Mouse (Mus musculus) liver, embryonic 16.5 days (tissue): Measurements from ENCODE around the gene Nrp1. TPM values are rescaled to one million over a fixed set of nuclear protein-coding genes. Genes with fewer than 3 reads are reported as not detected.
A peak's percentile ranks its signal among the peaks of the same experiment; 100 is the strongest.

Source experiments
- ATAC-seq: fragments of 200-750 bp; cut with Nextera tagmentation; 2 replicates; pipeline ENCODE4 v1.8.0; 2017; ENCODE audit warnings: low read depth, mild to moderate bottlenecking, moderate number of reproducible peaks, moderate library complexity
- H3K27ac ChIP-seq: fragments of 300-500 bp; sonication (generic); 2 replicates; pipeline ENCODE4 v1.5.1; 2014; ENCODE audit warnings: mild to moderate bottlenecking, low read length
- H3K27me3 ChIP-seq: fragments of 300-500 bp; sonication (generic); 2 replicates; pipeline ENCODE4 v1.6.1; 2014; ENCODE audit warnings: low read depth, low read length, mixed read lengths; ENCODE audit not compliant: control insufficient read depth, insufficient read depth
- H3K36me3 ChIP-seq: fragments of 300-500 bp; sonication (generic); 2 replicates; pipeline ENCODE4 v1.6.1; 2014; ENCODE audit warnings: mild to moderate bottlenecking; ENCODE audit not compliant: control insufficient read depth, insufficient read depth
- H3K4me1 ChIP-seq: fragments of 300-500 bp; sonication (generic); 2 replicates; pipeline ENCODE4 v1.6.1; 2014; ENCODE audit warnings: low read depth, low read length, mixed read lengths; ENCODE audit not compliant: control insufficient read depth
- H3K4me2 ChIP-seq: fragments of 300-500 bp; sonication (generic); 2 replicates; pipeline ENCODE4 v1.6.1; 2014; ENCODE audit warnings: low read depth, low read length, mixed read lengths
- H3K4me3 ChIP-seq: fragments of 300-500 bp; sonication (generic); 2 replicates; pipeline ENCODE4 v1.5.1; 2014; ENCODE audit warnings: low read depth, mild to moderate bottlenecking, low read length
- H3K9ac ChIP-seq: fragments of 300-500 bp; sonication (generic); 2 replicates; pipeline ENCODE4 v1.6.1; 2014; ENCODE audit warnings: low read depth, low read length
- H3K9me3 ChIP-seq: fragments of 300-500 bp; sonication (generic); replicated peaks from 2 replicates; pipeline ENCODE4 v1.6.1; 2016; ENCODE audit warnings: low read length; ENCODE audit not compliant: control insufficient read depth
- WGBS: fragments of 180-500 bp; shearing (Covaris S2); extraction: QIAGEN DNeasy Blood & Tissue Kit; methylation state at CpG from one replicate; pipeline ENCODE4 v1.1.7; 2014; ENCODE audit not compliant: insufficient replicate concordance; 5-methylcytosine and 5-hydroxymethylcytosine counted together
- polyA plus RNA-seq: library from polyadenylated mRNA; unstranded; fragments of >200 nt; fragmentation: Nextera tagmentation; extraction: Ambion mirVana; gene quantifications from 2 replicates; pipeline ENCODE4 v1.2.1, GENCODE M21; 2015

The Nrp1 gene
- polyA plus RNA-seq = 10.9 and 11.7 TPM in 2 replicates

DNA sequence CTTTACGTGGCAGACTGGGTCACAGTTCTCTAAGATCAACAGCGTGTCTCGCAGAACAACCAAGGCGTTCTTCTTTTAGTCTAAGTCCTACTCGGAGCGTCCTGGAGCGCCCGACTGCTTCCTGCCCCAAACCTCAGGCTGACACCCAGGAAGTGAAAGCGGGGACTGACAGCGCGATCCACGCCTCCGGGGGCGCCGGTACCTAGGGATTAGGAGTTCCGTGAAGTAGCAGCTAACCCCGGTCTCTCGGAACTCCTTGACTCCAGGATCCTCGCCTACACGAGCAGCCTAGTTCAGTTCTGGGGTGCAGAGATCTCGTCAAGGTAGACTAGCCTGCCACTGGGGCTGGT lies at the start of gene Nrp1:
TSS of gene Nrp1 (plus strand) at position 199 of the 350 bp plus-strand sequence.
- H3K4me3 ChIP-seq = peak within 1 kb of the TSS; percentile 60
- ATAC-seq = no peak
- H3K27me3 ChIP-seq = peaks cover 32% of the 10 kb centered on the region
- no peaks in the 10 kb centered on the region for H3K36me3 ChIP-seq
- no peaks in the 10 kb centered on the region for H3K9me3 ChIP-seq
- peak within 1 kb of the TSS; percentile 73 for H3K4me2 ChIP-seq
- peaks cover 2% of the 10 kb centered on the region for H3K4me1 ChIP-seq
- H3K9ac ChIP-seq = peak within 1 kb of the TSS; percentile 45; the same call in 1 of the 2 replicates
- H3K27ac ChIP-seq = peak within 1 kb of the TSS; percentile 61
- under 1% methylated on average over 21 of the region's 21 CpGs for WGBS

DNA sequence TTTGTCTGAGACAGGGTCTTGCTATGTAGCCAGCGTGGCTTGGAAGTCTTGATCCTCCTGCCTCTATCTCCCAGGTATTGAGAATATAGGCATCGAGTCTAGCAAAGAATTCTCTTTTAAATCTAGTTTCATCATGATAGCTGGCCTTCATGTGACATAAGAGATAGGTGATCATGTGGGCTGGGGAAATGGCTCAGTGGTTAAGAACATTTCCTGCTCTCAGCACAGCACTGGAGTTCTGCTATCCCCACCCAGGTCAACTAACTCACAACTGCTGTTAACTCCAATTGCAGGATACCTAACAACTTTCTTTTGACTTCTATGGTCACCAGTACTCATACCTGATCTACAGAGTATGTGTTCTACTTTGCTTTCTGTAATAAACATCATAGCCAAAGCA lies 37.6 kb upstream of the Nrp1 start:
- Histone ChIP-seq H3K4me1 (no peaks in the 10 kb centered on the region), H3K4me2 (no peak overlapping the region), H3K36me3 (no peaks in the 10 kb centered on the region), H3K9ac (no peak overlapping the region), H3K27ac (no peak overlapping the region), H3K4me3 (no peak overlapping the region), H3K27me3 (no peaks in the 10 kb centered on the region), H3K9me3 (no peaks in the 10 kb centered on the region)
- no peak for ATAC-seq
- 25% methylated on average over 2 of the region's 2 CpGs for WGBS

DNA sequence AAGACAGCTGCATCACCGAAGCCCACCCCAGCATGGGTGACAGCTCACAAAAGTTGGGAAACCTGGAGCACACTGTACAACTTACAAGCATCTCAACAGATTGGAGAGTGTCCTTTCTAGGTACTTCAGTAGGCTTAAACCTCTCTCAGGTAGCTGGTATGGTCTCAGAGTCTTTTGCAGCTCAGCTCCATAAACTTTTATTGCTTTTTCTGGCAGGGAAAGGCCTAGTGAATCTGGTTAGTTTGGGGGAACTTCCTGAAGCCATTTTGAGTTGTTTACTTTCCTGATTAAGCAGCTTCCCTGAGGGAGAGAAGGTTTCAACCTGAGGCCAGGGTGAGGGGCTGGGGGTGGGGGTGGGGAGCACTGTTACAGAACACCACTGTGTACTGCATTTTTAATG lies 31.1 kb upstream of the Nrp1 start:
- Histone ChIP-seq H3K36me3 (no peaks in the 10 kb centered on the region), H3K9ac (no peak overlapping the region), H3K27me3 (no peaks in the 10 kb centered on the region), H3K9me3 (no peaks in the 10 kb centered on the region), H3K4me2 (no peak overlapping the region), H3K4me1 (no peaks in the 10 kb centered on the region), H3K4me3 (no peak overlapping the region), H3K27ac (no peak overlapping the region)
- no peak for ATAC-seq
- WGBS = 63% methylated on average over 1 of the region's 1 CpGs

DNA sequence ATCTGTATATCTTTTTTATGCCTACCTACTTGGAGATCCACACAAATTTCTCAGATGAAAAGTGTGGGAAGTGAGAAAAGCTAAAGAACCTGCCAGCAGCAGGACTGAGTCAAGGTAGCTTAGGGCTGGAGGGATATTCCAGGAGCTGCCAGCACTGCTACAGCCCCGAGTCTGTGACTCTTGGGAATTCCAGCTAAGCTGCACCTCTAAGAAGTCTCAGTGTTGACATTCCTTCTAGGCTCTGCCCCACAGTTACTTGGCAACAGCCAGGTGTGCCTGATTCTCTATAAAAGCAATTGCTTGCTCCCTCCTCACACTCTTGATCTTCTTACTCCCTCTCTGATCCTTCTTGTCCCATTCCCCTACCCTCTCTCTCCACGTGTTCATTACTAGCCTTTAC lies 30.5 kb upstream of the Nrp1 start:
- no peaks in the 10 kb centered on the region for H3K27me3 ChIP-seq
- no peak for ATAC-seq
- H3K4me3 ChIP-seq = no peak overlapping the region
- no peak overlapping the region for H3K9ac ChIP-seq
- no peaks in the 10 kb centered on the region for H3K4me1 ChIP-seq
- H3K36me3 ChIP-seq = no peaks in the 10 kb centered on the region
- H3K9me3 ChIP-seq = no peaks in the 10 kb centered on the region
- WGBS = 17% methylated on average over 2 of the region's 2 CpGs
- H3K4me2 ChIP-seq = no peak overlapping the region
- H3K27ac ChIP-seq = no peak overlapping the region

DNA sequence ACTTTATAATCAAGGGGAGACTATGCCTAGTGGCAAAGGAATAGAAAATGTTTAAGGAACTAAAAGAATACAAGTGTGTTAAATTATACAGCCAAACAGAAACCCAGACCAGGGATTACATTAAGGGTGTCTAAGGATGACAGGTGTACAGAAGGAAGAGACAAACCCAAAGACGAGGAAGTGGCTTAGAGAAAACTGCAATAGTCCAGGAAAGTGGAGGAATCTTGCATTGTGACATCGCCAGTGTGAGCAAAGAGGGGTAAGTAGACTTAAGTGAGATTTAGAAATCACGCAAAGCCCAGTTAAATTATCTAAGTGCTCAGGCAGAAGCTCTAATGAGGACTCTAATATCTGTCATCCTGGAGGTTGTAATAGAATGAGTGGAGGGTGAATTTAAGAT lies 28.9 kb upstream of the Nrp1 start:
- H3K27me3 ChIP-seq = no peaks in the 10 kb centered on the region
- H3K36me3 ChIP-seq = no peaks in the 10 kb centered on the region
- H3K27ac ChIP-seq = no peak overlapping the region
- WGBS = 55% methylated on average over 3 of the region's 3 CpGs
- no peak for ATAC-seq
- H3K4me2 ChIP-seq = no peak overlapping the region
- no peak overlapping the region for H3K4me3 ChIP-seq
- no peaks in the 10 kb centered on the region for H3K4me1 ChIP-seq
- no peaks in the 10 kb centered on the region for H3K9me3 ChIP-seq
- H3K9ac ChIP-seq = no peak overlapping the region

DNA sequence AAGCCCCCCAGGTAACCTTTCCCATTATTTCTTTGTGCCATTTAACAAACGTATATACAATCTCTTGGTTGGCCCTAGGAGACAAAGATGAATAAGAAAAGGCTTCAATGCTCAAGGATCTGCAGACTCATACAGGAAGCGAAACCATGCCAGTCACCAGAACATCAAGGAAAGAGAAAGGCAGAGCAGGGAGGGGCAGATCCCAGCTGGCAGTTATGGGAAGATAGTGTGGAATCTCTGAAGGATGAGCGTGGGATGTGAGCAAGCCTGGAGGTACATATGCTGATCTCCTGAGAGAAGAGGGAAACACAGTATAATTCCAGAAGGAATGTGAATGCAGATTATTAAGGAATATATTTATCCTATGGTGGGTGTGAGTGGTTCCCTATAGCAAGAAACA lies 22.4 kb upstream of the Nrp1 start:
- Histone ChIP-seq H3K4me2 (no peak overlapping the region), H3K36me3 (no peaks in the 10 kb centered on the region), H3K27ac (no peak overlapping the region), H3K9ac (no peak overlapping the region), H3K9me3 (no peaks in the 10 kb centered on the region), H3K27me3 (no peaks in the 10 kb centered on the region), H3K4me1 (no peaks in the 10 kb centered on the region), H3K4me3 (no peak overlapping the region)
- ATAC-seq = no peak
- WGBS = 70% methylated on average over 3 of the region's 3 CpGs

DNA sequence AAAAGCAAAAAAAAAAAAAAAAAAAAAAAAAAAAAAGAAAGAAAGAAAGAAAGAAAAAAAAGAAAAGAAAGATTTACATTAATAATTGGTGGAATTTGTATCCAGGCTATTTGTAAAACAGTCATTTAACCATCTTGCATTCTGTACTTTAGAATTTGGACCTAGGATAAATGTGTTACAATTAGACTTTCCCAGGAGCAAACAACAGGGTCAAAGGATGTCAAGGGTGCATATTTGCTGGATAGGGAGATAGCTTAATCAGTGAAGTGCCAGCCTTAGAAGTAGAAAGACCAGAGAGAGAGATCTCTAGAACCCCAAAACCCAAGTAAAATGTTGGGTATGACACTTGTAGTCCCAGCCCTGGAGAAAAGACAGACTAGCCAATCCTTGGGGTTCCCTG lies 19.5 kb upstream of the Nrp1 start:
- Histone ChIP-seq H3K9ac (no peak overlapping the region), H3K27ac (no peak overlapping the region)
- ATAC-seq = no peak

DNA sequence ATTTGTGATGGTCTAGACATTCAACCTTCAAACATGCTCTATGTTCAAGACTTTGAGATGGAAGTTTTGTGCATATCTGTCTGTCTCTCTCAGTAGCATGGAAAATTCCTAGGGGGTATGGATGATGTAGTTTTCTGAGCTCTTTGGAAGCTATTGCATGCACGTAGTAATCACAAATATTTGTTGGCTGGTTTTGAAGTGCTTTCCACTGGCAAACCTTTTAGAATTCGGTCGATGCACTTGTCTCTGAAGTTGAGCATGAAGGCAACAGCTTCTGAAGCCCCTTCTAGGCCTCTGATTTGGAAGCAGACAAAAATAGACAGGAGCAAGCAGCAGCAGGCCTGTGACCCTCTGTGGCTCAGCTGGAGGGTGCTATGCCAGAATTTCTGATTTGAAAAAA lies 18.9 kb upstream of the Nrp1 start:
- no peaks in the 10 kb centered on the region for H3K9me3 ChIP-seq
- no peaks in the 10 kb centered on the region for H3K36me3 ChIP-seq
- H3K9ac ChIP-seq = no peak overlapping the region
- no peak overlapping the region for H3K4me3 ChIP-seq
- no peaks in the 10 kb centered on the region for H3K4me1 ChIP-seq
- WGBS = 54% methylated on average over 3 of the region's 3 CpGs
- H3K27me3 ChIP-seq = no peaks in the 10 kb centered on the region
- H3K27ac ChIP-seq = no peak overlapping the region
- ATAC-seq = no peak
- H3K4me2 ChIP-seq = no peak overlapping the region

More for the DNA sequence above, 19.5 kb upstream of the Nrp1 start:
- Histone ChIP-seq H3K27me3 (no peaks in the 10 kb centered on the region), H3K4me2 (no peak overlapping the region), H3K36me3 (no peaks in the 10 kb centered on the region), H3K4me3 (no peak overlapping the region), H3K9me3 (no peaks in the 10 kb centered on the region), H3K4me1 (no peaks in the 10 kb centered on the region)

DNA sequence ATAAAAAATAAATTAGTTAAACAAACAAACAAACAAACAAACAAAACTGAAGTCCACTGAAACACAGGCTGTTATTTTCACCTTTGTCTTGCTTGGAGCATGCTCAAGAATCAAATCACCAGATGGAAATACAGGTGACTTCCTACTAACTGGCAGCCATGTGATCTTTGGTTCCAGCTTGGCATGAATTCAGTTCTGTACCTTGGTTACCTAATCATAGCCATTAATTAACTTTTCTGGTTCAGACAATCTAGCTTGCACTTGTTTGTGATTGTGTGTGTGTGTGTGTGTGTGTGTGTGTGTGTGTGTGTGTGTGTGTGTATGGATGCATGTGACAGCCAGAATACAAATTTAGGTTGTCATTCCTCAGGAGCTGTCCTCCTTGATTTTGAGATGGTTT lies 8.0 kb upstream of the Nrp1 start:
- H3K4me2 ChIP-seq = no peak overlapping the region
- H3K9me3 ChIP-seq = no peaks in the 10 kb centered on the region
- no peaks in the 10 kb centered on the region for H3K4me1 ChIP-seq
- no peak overlapping the region for H3K27ac ChIP-seq
- no peak overlapping the region for H3K9ac ChIP-seq
- no peak for ATAC-seq
- no peaks in the 10 kb centered on the region for H3K36me3 ChIP-seq
- H3K4me3 ChIP-seq = no peak overlapping the region
- no peaks in the 10 kb centered on the region for H3K27me3 ChIP-seq

DNA sequence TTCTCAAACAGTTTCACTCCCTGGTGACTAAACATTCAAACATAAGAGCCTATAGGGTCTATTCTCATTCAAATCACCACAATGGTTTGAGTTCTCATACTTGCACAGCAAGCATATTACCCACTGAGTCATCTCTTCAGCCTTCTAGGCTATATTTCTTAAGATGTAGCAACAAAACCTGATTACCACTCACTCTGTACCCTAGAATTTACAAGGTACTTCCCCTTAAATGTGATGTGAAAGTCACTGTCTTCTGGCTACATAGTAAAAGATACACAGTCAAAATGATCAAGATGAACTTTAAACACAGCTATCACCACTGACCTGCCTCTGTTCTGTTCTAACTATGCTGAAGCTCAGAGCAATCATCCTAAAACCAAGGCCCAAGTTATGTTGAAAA lies 7.2 kb upstream of the Nrp1 start:
- Histone ChIP-seq H3K27ac (no peak overlapping the region), H3K36me3 (no peaks in the 10 kb centered on the region), H3K9me3 (no peaks in the 10 kb centered on the region), H3K4me3 (no peak overlapping the region), H3K9ac (no peak overlapping the region), H3K4me2 (no peak overlapping the region), H3K4me1 (no peaks in the 10 kb centered on the region), H3K27me3 (no peaks in the 10 kb centered on the region)
- no peak for ATAC-seq
